Mouse (Mus musculus): ENCODE results near the gene Mcm6. TPM values are rescaled to one million over a fixed set of nuclear protein-coding genes. Genes with fewer than 3 reads are reported as not detected.

The Mcm6 gene
- polyA plus RNA-seq (2012; fragmentation: generic; extraction: Trizol) = 27.0 TPM

GRCm38 (mm10) chr1:128359554-128360376, at the start of gene Mcm6:
TSS of gene Mcm6 (minus strand) at chr1:128359664.
- H3K36me3 ChIP-seq (ENCODE audit: control insufficient read depth, insufficient read depth) = peaks cover 27% of the 10 kb centered on the region
- TF ChIP-seq POLR2AphosphoS2 (IDR thresholded peaks at IDR 0.05; ENCODE audit: insufficient read length, low read depth) = peak; percentile 90
- peak; percentile 56 for TF ChIP-seq POLR2A (IDR thresholded peaks at IDR 0.05; ENCODE audit: insufficient read length, low read depth)
- peak; percentile 57 for TF ChIP-seq E2F4 (IDR thresholded peaks at IDR 0.05; ENCODE audit: insufficient read depth)
- TF ChIP-seq SRF (IDR thresholded peaks at IDR 0.05; ENCODE audit: control insufficient read depth, insufficient read length, low read depth) = peak; percentile 42
- TF ChIP-seq REST (IDR thresholded peaks at IDR 0.05; ENCODE audit: insufficient read depth, insufficient read length) = no peak
- no peaks in the 10 kb centered on the region for H3K27me3 ChIP-seq (ENCODE audit: control insufficient read depth, insufficient read depth, insufficient read length)
- peak within 1 kb of the TSS; percentile 8 for H3ac ChIP-seq (ENCODE audit: control insufficient read depth, insufficient read length)
- peak within 1 kb of the TSS; percentile 83 for H3K4me2 ChIP-seq (ENCODE audit: low read depth)
- peaks cover 28% of the 10 kb centered on the region for H3K79me2 ChIP-seq (ENCODE audit: control insufficient read depth, insufficient read depth)
- H3K4me3 ChIP-seq = peak within 1 kb of the TSS; percentile 47

- H3K36me3 ChIP-seq (ENCODE audit: control insufficient read depth, insufficient read depth) = peaks cover 36% of the 10 kb centered on the region
These were observed 47.4 kb upstream of the Mcm6 start for GRCm38 (mm10) chr1:128406846-128407245.

GRCm38 (mm10) chr1:128405675-128406074, 46.2 kb upstream of the Mcm6 start:
- peaks cover 30% of the 10 kb centered on the region for H3K79me2 ChIP-seq (ENCODE audit: control insufficient read depth, insufficient read depth)
- TF ChIP-seq MYOG (IDR thresholded peaks at IDR 0.05; ENCODE audit: control insufficient read depth in 1 of 3, insufficient read depth in 1 of 3, insufficient read length in 2 of 3, low read depth in 2 of 3) (no peak), POLR2A (IDR thresholded peaks at IDR 0.05; ENCODE audit: insufficient read length, low read depth) (no peak), POLR2AphosphoS2 (IDR thresholded peaks at IDR 0.05; ENCODE audit: insufficient read length, low read depth) (no peak), TCF3 (IDR thresholded peaks at IDR 0.05; ENCODE audit: insufficient read length, low read depth) (no peak), REST (IDR thresholded peaks at IDR 0.05; ENCODE audit: insufficient read depth, insufficient read length) (no peak), CEBPB (IDR thresholded peaks at IDR 0.05; ENCODE audit: insufficient read depth, poor library complexity, severe bottlenecking) (no peak), SRF (IDR thresholded peaks at IDR 0.05; ENCODE audit: control insufficient read depth, insufficient read length, low read depth) (no peak), TCF12 (IDR thresholded peaks at IDR 0.05; ENCODE audit: insufficient read depth, poor library complexity, severe bottlenecking) (no peak), E2F4 (IDR thresholded peaks at IDR 0.05; ENCODE audit: insufficient read depth) (no peak), MYOD1 (IDR thresholded peaks at IDR 0.05; ENCODE audit: control insufficient read depth in 1 of 3, insufficient read length in 2 of 3, low read depth in 2 of 3) (no peak), MAX (IDR thresholded peaks at IDR 0.05; ENCODE audit: low read depth) (no peak), USF1 (IDR thresholded peaks at IDR 0.05; ENCODE audit: low read depth) (no peak)
- no peak overlapping the region for H3K4me2 ChIP-seq (ENCODE audit: low read depth)
- H3ac ChIP-seq (ENCODE audit: control insufficient read depth, insufficient read length) = no peak overlapping the region
- peaks cover 45% of the 10 kb centered on the region for H3K36me3 ChIP-seq (ENCODE audit: control insufficient read depth, insufficient read depth)
- H3K27me3 ChIP-seq (ENCODE audit: control insufficient read depth, insufficient read depth, insufficient read length) = no peaks in the 10 kb centered on the region
- no peak overlapping the region for H3K4me3 ChIP-seq

More at GRCm38 (mm10) chr1:128406846-128407245, 47.4 kb upstream of the Mcm6 start:
- TF ChIP-seq TCF3 (IDR thresholded peaks at IDR 0.05; ENCODE audit: insufficient read length, low read depth) = no peak
- TF ChIP-seq POLR2A (IDR thresholded peaks at IDR 0.05; ENCODE audit: insufficient read length, low read depth) = no peak
- no peak for TF ChIP-seq USF1 (IDR thresholded peaks at IDR 0.05; ENCODE audit: low read depth)
- TF ChIP-seq SRF (IDR thresholded peaks at IDR 0.05; ENCODE audit: control insufficient read depth, insufficient read length, low read depth) = no peak
- no peak for TF ChIP-seq POLR2AphosphoS2 (IDR thresholded peaks at IDR 0.05; ENCODE audit: insufficient read length, low read depth)
- no peak for TF ChIP-seq MAX (IDR thresholded peaks at IDR 0.05; ENCODE audit: low read depth)
- TF ChIP-seq MYOG (IDR thresholded peaks at IDR 0.05; ENCODE audit: control insufficient read depth in 1 of 3, insufficient read depth in 1 of 3, insufficient read length in 2 of 3, low read depth in 2 of 3) = no peak
- TF ChIP-seq E2F4 (IDR thresholded peaks at IDR 0.05; ENCODE audit: insufficient read depth) = no peak
- TF ChIP-seq TCF12 (IDR thresholded peaks at IDR 0.05; ENCODE audit: insufficient read depth, poor library complexity, severe bottlenecking) = no peak
- Histone ChIP-seq H3K79me2 (ENCODE audit: control insufficient read depth, insufficient read depth) (peaks cover 42% of the 10 kb centered on the region), H3K4me3 (no peak overlapping the region), H3K27me3 (ENCODE audit: control insufficient read depth, insufficient read depth, insufficient read length) (no peaks in the 10 kb centered on the region), H3ac (ENCODE audit: control insufficient read depth, insufficient read length) (no peak overlapping the region), H3K4me2 (ENCODE audit: low read depth) (no peak overlapping the region)

GRCm38 (mm10) chr1:128405041-128405481, 45.6 kb upstream of the Mcm6 start:
- H3K36me3 ChIP-seq (ENCODE audit: control insufficient read depth, insufficient read depth) = peaks cover 46% of the 10 kb centered on the region
- TF ChIP-seq TCF3 (IDR thresholded peaks at IDR 0.05; ENCODE audit: insufficient read length, low read depth) = no peak
- no peak for TF ChIP-seq USF1 (IDR thresholded peaks at IDR 0.05; ENCODE audit: low read depth)
- TF ChIP-seq E2F4 (IDR thresholded peaks at IDR 0.05; ENCODE audit: insufficient read depth) = no peak
- TF ChIP-seq MYOG (IDR thresholded peaks at IDR 0.05; ENCODE audit: control insufficient read depth in 1 of 3, insufficient read depth in 1 of 3, insufficient read length in 2 of 3, low read depth in 2 of 3) = no peak
- no peak for TF ChIP-seq CEBPB (IDR thresholded peaks at IDR 0.05; ENCODE audit: insufficient read depth, poor library complexity, severe bottlenecking)
- TF ChIP-seq REST (IDR thresholded peaks at IDR 0.05; ENCODE audit: insufficient read depth, insufficient read length) = no peak
- no peak for TF ChIP-seq TCF12 (IDR thresholded peaks at IDR 0.05; ENCODE audit: insufficient read depth, poor library complexity, severe bottlenecking)
- no peak for TF ChIP-seq MAX (IDR thresholded peaks at IDR 0.05; ENCODE audit: low read depth)
- no peak overlapping the region for H3K4me3 ChIP-seq
- no peak overlapping the region for H3K4me2 ChIP-seq (ENCODE audit: low read depth)
- no peaks in the 10 kb centered on the region for H3K27me3 ChIP-seq (ENCODE audit: control insufficient read depth, insufficient read depth, insufficient read length)
- no peak overlapping the region for H3ac ChIP-seq (ENCODE audit: control insufficient read depth, insufficient read length)
- peaks cover 26% of the 10 kb centered on the region for H3K79me2 ChIP-seq (ENCODE audit: control insufficient read depth, insufficient read depth)

- peaks cover 51% of the 10 kb centered on the region for H3K36me3 ChIP-seq (ENCODE audit: control insufficient read depth, insufficient read depth)
- no peak overlapping the region for H3ac ChIP-seq (ENCODE audit: control insufficient read depth, insufficient read length)
- H3K79me2 ChIP-seq (ENCODE audit: control insufficient read depth, insufficient read depth) = peaks cover 4% of the 10 kb centered on the region
- no peaks in the 10 kb centered on the region for H3K27me3 ChIP-seq (ENCODE audit: control insufficient read depth, insufficient read depth, insufficient read length)
- H3K4me2 ChIP-seq (ENCODE audit: low read depth) = no peak overlapping the region
- H3K4me3 ChIP-seq = no peak overlapping the region
- TF ChIP-seq SRF (IDR thresholded peaks at IDR 0.05; ENCODE audit: control insufficient read depth, insufficient read length, low read depth) (no peak), TCF3 (IDR thresholded peaks at IDR 0.05; ENCODE audit: insufficient read length, low read depth) (no peak), MAX (IDR thresholded peaks at IDR 0.05; ENCODE audit: low read depth) (no peak), REST (IDR thresholded peaks at IDR 0.05; ENCODE audit: insufficient read depth, insufficient read length) (no peak), POLR2A (IDR thresholded peaks at IDR 0.05; ENCODE audit: insufficient read length, low read depth) (no peak), TCF12 (IDR thresholded peaks at IDR 0.05; ENCODE audit: insufficient read depth, poor library complexity, severe bottlenecking) (no peak), MYOD1 (IDR thresholded peaks at IDR 0.05; ENCODE audit: control insufficient read depth in 1 of 3, insufficient read length in 2 of 3, low read depth in 2 of 3) (no peak), CEBPB (IDR thresholded peaks at IDR 0.05; ENCODE audit: insufficient read depth, poor library complexity, severe bottlenecking) (no peak), E2F4 (IDR thresholded peaks at IDR 0.05; ENCODE audit: insufficient read depth) (no peak), MYOG (IDR thresholded peaks at IDR 0.05; ENCODE audit: control insufficient read depth in 1 of 3, insufficient read depth in 1 of 3, insufficient read length in 2 of 3, low read depth in 2 of 3) (no peak), POLR2AphosphoS2 (IDR thresholded peaks at IDR 0.05; ENCODE audit: insufficient read length, low read depth) (no peak), USF1 (IDR thresholded peaks at IDR 0.05; ENCODE audit: low read depth) (no peak)
These were observed 41.5 kb upstream of the Mcm6 start for GRCm38 (mm10) chr1:128400926-128401325.

Measured in myocyte (in vitro differentiated cells).